Mouse (Mus musculus): ENCODE measurements around the gene Aven. TPM values are rescaled to one million over a fixed set of nuclear protein-coding genes. Genes with fewer than 3 reads are reported as not detected.

Aven gene
- total RNA-seq, 4 experiments from 2014 or later, result 8.1 to 11.5 (median 10.0) TPM

DNA sequence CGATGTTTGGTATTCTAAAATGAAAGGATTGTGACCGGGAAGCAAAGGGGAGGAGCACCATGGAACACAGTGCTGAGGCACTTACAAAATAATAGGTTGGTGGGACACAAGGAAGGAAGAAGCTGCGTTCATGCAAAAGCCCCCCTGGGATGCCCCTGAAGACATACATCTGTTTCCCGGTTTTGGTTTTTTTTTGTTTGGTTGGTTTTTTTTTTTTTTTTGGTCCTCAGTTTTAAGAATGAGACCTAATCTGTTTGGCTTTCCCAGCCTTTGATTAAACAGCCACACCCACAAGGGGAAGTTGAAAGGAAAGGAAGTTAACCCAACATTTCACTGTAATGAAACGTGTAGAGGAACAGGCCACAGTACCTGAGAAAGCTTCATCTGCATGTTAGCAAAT, 163.4 kb downstream of the Aven start:
- no peak for DNase-seq (ENCODE audit: low spot score in 2 of 2)

DNA sequence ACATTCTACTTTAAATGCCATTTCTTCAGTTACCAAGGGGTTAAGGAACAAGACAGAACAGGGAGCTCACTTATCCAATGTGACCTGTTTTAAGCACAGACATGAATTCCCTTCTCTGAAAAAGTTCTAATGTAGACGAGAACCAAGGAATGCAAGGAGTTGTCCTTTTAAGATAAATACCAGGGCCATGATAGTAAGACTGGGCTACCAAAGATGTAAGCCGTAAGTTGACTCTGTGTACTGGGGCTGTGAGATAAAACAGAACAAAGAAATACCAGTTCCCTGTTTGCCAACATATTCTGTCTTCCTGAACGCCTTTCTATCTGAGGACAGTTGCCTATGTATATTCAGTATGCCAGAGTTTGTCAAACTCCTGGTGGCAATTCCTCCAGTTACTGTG, 176.7 kb downstream of the Aven start:
- no peak for DNase-seq (ENCODE audit: low spot score in 2 of 2)

DNA sequence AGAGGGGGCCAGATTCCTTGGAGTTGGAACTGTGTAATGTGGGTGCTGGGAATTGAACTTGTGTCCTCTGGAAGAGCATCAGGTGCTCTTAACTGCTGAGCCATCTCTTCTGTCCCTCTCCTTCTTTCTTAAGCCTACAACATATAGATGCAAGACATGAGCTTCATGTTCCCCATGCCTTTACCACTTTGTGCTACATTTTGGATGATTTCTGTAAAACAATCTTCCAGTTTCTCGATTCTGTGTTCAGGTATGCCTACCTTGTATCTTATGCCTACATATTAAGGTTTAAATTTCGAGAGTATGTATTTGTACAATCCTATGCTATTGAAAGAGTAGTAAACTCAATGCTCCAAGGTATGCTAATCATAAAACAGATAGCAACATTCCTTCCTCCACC, 183.4 kb downstream of the Aven start:
- no peak for DNase-seq (ENCODE audit: low spot score in 2 of 2)

DNA sequence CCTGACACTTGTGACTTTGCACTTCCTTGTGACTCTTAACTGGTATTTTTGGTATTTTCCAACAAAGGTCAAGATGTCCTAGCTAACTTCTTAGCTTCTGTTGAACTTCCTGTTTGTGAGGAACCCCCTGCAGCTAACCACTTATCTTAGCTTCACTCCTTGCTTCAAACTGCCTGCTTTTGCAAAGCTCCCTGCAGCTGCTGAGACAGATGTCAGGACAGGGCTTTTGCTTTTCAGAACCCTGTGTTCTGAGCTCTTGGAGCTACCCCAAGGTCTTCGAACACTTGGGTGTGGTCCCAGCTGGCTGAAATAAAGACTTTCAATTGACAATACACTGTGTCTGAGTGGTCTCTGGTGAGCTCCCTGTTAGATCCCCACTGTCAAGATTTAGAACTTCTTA, 184.0 kb downstream of the Aven start:
- no peak for DNase-seq (ENCODE audit: low spot score in 2 of 2)

GRCm38 (mm10) chr2:112677246-112677645, 184.5 kb downstream of the Aven start:
- no peak for DNase-seq (ENCODE audit: low spot score in 2 of 2)

DNA sequence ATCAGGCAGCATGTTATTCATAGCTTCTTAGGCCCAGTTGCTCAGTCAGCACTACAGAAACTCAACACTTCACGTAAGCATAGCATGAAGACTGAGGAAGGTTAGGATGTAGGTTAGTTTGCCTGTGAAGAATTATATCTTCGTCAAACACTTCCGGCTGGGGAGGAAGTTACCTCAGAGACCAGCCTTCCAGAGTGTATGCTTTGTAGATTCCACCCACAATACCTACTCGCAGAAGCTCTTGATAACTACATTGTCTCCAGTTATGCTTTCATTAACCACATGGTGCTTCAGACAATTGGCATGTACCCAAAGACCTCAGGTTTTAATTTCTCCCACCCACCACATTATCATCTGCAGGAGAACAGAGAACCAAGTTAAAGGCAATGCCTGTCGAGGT, 189.1 kb downstream of the Aven start:
- no peak for DNase-seq (ENCODE audit: low spot score in 2 of 2)

Small RNAs within 50 kb of the gene (microRNA-seq; reads per million reads assigned to microRNA genes)
- 0 reads per million in 2 experiments for gene Gm44374

Other genes with a start within 250 kb of the Aven start
- gene Nutm1, start 233.7 kb upstream of the Aven start, total RNA-seq (2022), result not detected
- 10 to 100 TPM; 44.3 to 56.8 (median 50.6) TPM for gene Nop10, start 231.0 kb upstream of the Aven start, total RNA-seq (2022)
- gene Slc12a6, start 227.1 kb upstream of the Aven start, total RNA-seq (2022), result 100 to 1,000 TPM in 3 of 4 experiments, 10 to 100 TPM in 1; 92.5 to 117 (median 109) TPM
- 1 to 10 TPM in 3 of 4 experiments, under 1 TPM in 1; 0.96 to 3.1 (median 2.8) TPM for gene Gm21985, start 226.7 kb upstream of the Aven start, total RNA-seq (2022)
- gene Emc4, start 124.9 kb upstream of the Aven start, total RNA-seq (2022), result 100 to 1,000 TPM; 125 to 129 (median 127) TPM
- 10 to 100 TPM; 10.6 to 14.5 (median 11.1) TPM for gene Katnbl1, start 113.8 kb upstream of the Aven start, total RNA-seq (2022)
- gene Emc7, start 38.0 kb upstream of the Aven start, total RNA-seq (2022), result 10 to 100 TPM; 42.8 to 48.1 (median 46.4) TPM
- 1 to 10 TPM; 5.4 to 9.7 (median 7.4) TPM for gene Chrm5, start 12.2 kb upstream of the Aven start, total RNA-seq (2022)